Comparison of ENCODE assay signal across 49 mouse cellular contexts in genomic region chr13:4404726-4405125, GRCm38 (mm10). TPM values are rescaled to one million over a fixed set of nuclear protein-coding genes. Genes with fewer than 3 reads are reported as not detected.
"Had no signal": no experiment of that assay in that cellular context is flagged by ENCODE, and none has a peak within 500 bp of the region (broad histone marks: within the 10 kb centered on the region; RNA-seq: fewer than 3 reads in every experiment).

No protein-coding gene starts in this region.

- H3K36me3 ChIP-seq: heart, embryonic 10.5 days; heart, embryonic 12.5 days; heart, embryonic 13.5 days; heart, embryonic 15.5 days; hindbrain, embryonic 10.5 days; hindbrain, embryonic 12.5 days; hindbrain, embryonic 13.5 days; hindbrain, embryonic 15.5 days; intestine, embryonic 15.5 days; kidney, embryonic 15.5 days had no signal

- H3K4me2 ChIP-seq: heart, embryonic 11.5 days; heart, embryonic 12.5 days; heart, embryonic 13.5 days; heart, embryonic 15.5 days; hindbrain, embryonic 12.5 days; hindbrain, embryonic 13.5 days; hindbrain, embryonic 14.5 days; hindbrain, embryonic 15.5 days; intestine, embryonic 15.5 days; kidney, embryonic 15.5 days had no signal

- DNase-seq: heart, adult 18-20 months; heart, adult 2 months; heart, postnatal 10 days; heart, postnatal 14 days; heart, postnatal 36 days; heart, postnatal 4 days; kidney, adult 11 months; kidney, adult 18-20 months; kidney, postnatal 10 days; kidney, postnatal 4 days; layer of hippocampus, adult 9-11 months; layer of hippocampus, postnatal 36 days had no signal

- H3K9ac ChIP-seq: heart, embryonic 12.5 days; heart, embryonic 13.5 days; heart, embryonic 15.5 days; hindbrain, embryonic 12.5 days; hindbrain, embryonic 13.5 days; hindbrain, embryonic 14.5 days; hindbrain, embryonic 15.5 days; intestine, embryonic 15.5 days; kidney, embryonic 15.5 days had no signal

- H3K27ac ChIP-seq: heart, adult 2 months; heart, embryonic 10.5 days; heart, embryonic 13.5 days; heart, embryonic 15.5 days; hindbrain, embryonic 10.5 days; hindbrain, embryonic 12.5 days; hindbrain, embryonic 13.5 days; hindbrain, embryonic 14.5 days; hindbrain, embryonic 15.5 days; hindbrain, postnatal 0 days; intestine, embryonic 15.5 days; kidney, embryonic 15.5 days; kidney, postnatal 0 days; layer of hippocampus, adult 2 months; left cerebral cortex, adult 2 months had no signal

- H3K4me1 ChIP-seq: heart, embryonic 10.5 days; heart, embryonic 12.5 days; heart, embryonic 13.5 days; heart, embryonic 15.5 days; hindbrain, embryonic 10.5 days; hindbrain, embryonic 12.5 days; hindbrain, embryonic 13.5 days; hindbrain, embryonic 15.5 days; intestine, embryonic 15.5 days; kidney, embryonic 15.5 days had no signal

- H3K27me3 ChIP-seq: heart, embryonic 12.5 days; heart, embryonic 13.5 days; heart, embryonic 15.5 days; hindbrain, embryonic 12.5 days; hindbrain, embryonic 13.5 days; hindbrain, embryonic 15.5 days; intestine, embryonic 15.5 days; kidney, embryonic 15.5 days had no signal

- ATAC-seq: hindbrain, embryonic 16.5 days; hindbrain, postnatal 0 days; inflammation-experienced regulatory T-cells, adult 6 months; intestine, embryonic 15.5 days; intestine, embryonic 16.5 days; intestine, postnatal 0 days had no signal

- H3K4me3 ChIP-seq: heart, adult 2 months; heart, embryonic 10.5 days; heart, embryonic 12.5 days; heart, embryonic 13.5 days; heart, embryonic 15.5 days; hindbrain, embryonic 10.5 days; hindbrain, embryonic 12.5 days; hindbrain, embryonic 13.5 days; hindbrain, embryonic 15.5 days; intestine, embryonic 15.5 days; kidney, embryonic 15.5 days; layer of hippocampus, adult 2 months; left cerebral cortex, adult 2 months had no signal

- H3K9me3 ChIP-seq: heart, embryonic 10.5 days; heart, embryonic 15.5 days; hindbrain, embryonic 12.5 days; hindbrain, embryonic 13.5 days; hindbrain, embryonic 15.5 days; intestine, embryonic 15.5 days; kidney, embryonic 15.5 days had no signal

RNA-seq across cellular contexts. Expression of gene Akr1c6, which starts 29.4 kb away (rescaled TPM):
- total RNA-seq: heart, adult 18-20 months; heart, adult 2 months; heart, adult 8-10 months; heart, postnatal 10 days; heart, postnatal 14 days; heart, postnatal 25 days; heart, postnatal 36 days; heart, postnatal 4 days; hematopoietic stem cell, adult 5-6 weeks; hindbrain, postnatal 0 days; layer of hippocampus, adult 18-20 months; layer of hippocampus, adult 2 months; layer of hippocampus, adult 8-10 months; layer of hippocampus, postnatal 10 days; layer of hippocampus, postnatal 14 days; layer of hippocampus, postnatal 25 days; layer of hippocampus, postnatal 36 days; left cerebral cortex, adult 18-20 months; left cerebral cortex, adult 2 months; left cerebral cortex, adult 8-10 months had no signal
- polyA plus RNA-seq: heart, adult 2 months; heart, embryonic 10.5 days; heart, embryonic 11.5 days; heart, embryonic 12.5 days; heart, embryonic 13.5 days; heart, embryonic 14.5 days; heart, embryonic 15.5 days; heart, embryonic 16.5 days; heart, postnatal 0 days; hindbrain, embryonic 10.5 days; hindbrain, embryonic 11.5 days; hindbrain, embryonic 12.5 days; hindbrain, embryonic 13.5 days; hindbrain, embryonic 14.5 days; hindbrain, embryonic 15.5 days; hindbrain, embryonic 16.5 days; hindbrain, postnatal 0 days; inflammation-experienced regulatory T-cells, adult 6 months; intestine, embryonic 14.5 days; intestine, embryonic 15.5 days; intestine, postnatal 0 days; kidney, embryonic 14.5 days; kidney, postnatal 0 days; large intestine, adult 2 months had no signal
